Mouse (Mus musculus) right cerebral cortex, adult 18-20 months (tissue): ENCODE data around the gene Aspg.

Experiments
- DNase-seq: peaks from one replicate; pipeline ENCODE4 v3.0.0; 2022; ENCODE audit warnings: mixed read lengths

Aspg gene

DNA sequence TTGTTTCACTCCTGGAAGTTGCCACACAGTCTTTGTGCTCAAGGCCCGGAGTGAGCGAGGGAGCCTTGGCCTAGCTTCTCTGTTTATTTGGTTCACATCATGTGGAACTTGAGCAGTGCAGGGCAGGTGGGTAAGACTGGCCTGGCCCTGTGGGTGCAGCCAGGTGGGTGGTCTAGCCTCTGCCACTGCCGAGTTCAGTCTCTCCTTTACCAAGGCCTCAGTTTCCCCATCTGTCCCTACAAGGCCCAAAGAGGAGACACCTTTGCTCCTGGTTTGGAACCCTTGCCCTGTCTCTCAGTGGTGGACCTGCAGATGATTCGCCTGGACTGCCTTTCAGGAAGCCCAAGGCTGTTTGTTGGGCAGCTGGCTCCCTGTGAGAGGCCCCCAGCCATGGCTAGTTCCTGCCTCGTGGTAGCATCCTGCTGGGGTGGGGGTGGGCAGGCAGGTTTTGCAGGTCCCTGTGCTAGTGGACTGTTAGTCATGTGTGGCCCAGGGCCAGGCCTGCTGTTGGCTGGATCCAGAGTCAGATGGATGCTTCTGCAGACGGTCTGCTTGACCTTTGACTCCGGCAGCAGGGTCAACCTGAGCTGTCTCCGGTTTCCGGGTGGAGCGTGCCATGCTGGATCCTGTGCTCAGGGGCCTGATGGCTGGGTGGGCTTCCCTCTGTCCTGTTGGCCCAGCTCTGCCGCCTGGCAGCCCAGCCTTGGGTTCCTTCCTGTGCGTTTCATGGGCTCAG is 44.9 kb downstream of the Aspg start:
- DNase-seq, result no peak

DNA sequence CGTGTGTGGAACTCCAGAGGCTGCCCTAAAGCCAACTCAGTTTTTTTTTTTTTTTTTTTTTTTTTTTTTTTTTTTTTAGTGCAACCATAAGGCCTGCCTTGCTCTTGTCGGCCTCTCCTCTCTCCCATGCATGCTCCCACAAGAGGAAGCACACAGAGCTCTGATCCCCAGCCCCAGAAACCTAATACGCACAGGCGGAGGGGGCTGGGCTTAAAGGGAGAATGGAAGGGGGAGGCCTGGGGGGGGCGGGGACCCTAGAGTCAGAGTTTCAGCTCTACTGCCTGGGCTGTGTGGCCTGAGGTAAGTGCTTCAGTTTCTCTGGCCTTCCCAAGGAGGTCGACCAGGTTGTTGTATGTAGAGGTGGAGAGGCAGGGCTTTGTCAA is 45.5 kb downstream of the Aspg start:
- no peak for DNase-seq

DNA sequence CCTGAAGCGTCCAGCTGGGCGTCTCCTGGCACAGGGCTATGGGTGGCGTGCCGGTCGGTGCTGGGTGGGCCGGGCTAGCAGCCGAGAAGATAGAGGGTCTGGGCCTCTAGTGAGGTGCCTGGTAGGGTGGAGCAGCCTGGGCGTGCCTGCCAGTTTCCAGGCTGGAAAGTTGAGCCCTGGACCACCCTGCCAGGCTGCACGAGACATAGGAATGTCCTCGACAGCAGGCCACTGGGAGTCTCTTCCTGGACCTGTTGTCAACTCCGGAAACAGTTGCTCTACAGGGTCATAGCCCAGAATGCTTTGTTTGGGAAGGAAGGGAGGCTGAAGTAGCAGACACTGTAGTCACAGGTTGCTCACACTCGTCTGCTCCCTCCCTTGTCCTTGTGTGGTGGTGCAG is 47.1 kb downstream of the Aspg start:
- no peak for DNase-seq

DNA sequence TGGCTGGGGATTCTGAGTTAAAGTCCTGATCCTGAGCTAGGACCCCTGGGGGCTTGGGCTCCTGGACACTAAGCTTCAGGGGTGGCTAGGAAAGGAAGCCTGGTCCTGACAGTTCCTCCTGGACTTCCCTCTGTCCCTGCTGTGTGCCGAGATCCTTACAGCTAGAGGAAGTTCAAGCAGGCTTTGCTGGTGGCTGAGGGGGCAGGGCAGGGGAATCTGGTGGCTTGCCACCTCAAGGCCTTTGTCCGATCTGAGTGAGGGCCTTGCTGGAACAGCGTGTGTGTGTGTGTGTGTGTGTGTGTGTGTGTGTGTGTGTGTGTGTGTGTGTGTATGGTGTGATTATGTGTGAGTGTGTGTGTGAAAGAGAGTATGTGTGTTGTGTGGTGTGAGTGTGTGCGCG is 48.0 kb downstream of the Aspg start:
- no peak for DNase-seq

DNA sequence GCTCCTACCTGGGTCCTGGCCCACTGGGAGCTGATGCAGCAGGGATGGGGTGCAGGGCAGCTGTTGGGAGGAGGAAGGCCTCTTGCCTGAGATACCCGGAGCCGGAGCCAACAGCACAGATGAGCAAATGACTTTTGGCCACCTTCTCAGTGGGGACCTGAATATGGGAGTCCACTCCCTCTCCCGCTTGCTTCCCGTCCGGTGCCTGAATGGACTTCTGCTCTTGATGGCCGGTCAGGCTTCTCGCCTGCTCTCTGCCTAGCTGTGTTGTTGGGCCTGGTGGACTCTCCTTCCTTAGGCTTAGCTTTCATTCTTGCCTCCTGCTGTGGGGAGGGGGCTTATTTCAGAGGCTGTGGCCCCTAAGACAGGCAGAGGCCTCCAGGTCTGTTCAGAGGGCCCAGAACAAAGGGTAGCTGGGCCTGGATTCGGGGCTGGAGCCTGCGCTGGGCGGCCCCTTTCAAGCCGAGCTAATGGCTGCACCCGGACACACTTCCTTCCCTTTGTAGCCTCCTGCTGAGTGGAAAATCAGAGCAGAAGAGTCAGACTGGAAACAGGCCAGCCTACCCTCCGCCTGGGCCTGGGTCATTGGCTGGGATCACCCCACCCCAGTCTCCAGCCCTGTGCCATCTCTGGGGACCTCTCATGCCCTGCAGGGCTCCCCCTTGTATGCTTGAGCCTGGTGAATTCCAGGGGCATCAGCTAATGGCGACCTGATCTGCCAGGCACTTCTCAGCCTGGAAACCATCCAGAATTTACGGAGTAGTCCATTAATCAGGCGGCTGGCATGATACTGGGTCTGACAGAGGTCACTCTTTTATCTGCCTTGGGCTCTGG is 49.0 kb downstream of the Aspg start:
- no peak for DNase-seq

DNA sequence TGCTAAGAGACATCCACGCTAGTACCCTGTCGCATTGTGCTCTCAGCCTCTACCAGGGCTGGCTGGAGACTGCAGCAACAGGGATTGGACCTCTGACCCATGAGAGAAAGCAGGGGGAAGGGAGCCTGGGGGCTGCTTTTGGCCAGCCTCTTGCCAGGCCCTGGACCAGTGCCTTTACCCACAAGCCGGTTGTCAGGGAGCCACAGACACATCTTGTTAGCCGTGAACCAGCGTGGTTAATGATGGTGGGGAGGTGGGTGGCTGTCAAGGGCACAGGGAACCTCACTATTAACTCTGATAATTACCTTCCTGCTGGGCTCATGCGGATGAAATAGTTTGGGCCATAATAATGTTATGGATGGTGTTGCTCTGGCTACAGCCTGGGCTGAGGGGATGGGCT is 50.3 kb downstream of the Aspg start:
- no peak for DNase-seq

DNA sequence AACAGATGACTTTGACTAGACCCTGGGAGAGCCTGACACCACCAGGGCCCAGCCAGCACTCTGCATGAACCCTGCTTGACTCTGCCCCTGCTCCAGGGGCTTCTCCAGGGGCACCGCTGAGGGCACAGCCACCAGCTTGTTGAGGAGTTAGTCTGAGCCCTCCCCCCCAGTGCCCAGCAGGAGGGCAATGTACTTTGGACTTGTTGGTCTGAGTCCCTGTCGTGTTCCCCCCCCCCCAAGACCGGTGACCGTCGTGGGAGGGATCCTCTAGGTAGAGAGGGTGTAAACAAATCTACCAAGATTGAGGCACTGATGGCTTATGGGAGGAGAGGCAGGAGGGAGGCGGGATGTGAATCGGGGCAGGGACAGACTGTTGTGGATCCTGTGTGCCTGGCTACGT is 51.8 kb downstream of the Aspg start:
- no peak for DNase-seq

DNA sequence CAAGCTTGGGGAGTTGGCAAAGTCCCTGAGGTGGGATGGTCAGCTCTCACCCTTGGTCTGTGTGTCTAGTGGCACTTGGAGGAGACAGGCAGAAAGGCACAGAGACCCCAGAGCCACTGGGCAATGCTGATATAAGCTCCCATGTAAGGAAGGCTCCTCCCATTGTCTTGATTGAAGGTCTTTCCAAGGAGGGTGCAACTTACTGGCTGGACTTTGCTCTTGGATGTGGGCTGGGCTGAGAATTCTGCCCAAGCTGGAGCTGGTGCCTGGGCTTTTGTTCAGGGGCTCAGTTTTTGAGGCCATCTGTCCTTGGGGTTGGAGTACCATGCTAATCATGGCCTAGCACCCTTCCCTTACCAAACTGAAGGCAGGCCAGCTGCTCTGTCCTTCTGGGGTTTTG is 52.3 kb downstream of the Aspg start:
- no peak for DNase-seq

DNA sequence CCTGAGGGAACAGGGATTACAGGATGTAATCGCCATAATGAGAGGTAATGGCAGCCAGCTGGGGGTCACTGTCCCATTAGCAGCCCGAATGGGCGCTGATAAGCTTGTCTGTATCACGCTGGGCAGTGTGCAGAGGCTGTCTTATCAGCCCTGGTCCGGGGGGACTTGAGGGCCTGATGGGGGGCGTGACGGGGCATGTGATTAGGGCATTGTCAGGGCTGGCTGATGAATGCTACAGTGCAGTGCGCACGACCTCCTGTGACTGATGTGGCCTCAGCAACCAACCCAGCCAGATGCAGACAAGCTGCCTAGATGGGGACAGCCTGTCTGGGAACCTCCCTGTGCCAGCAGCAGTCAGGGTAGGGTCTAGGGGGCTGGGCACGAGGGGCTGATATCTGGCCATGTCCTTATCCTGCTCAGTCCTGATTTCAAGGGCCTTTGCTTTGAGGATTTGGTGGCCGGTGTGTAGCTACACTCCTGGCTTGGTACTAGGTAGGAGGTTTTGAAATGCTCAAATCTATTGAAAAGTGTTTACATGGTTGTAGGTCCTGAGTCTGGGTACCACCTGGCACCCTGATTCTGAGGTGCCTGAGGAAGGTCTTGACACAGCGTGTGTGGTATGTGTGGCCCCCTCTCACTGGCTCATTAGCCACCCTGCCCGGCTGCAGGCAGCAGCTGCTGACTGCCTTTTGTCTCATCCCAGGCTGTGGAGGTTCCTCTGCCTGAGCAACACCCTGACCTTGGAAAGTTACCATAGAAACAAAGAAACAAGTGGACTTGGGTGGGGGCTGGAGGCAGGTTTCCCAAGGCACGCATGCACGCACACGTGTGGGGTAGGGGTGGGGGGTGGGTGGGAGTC is 57.7 kb downstream of the Aspg start:
- no peak for DNase-seq

DNA sequence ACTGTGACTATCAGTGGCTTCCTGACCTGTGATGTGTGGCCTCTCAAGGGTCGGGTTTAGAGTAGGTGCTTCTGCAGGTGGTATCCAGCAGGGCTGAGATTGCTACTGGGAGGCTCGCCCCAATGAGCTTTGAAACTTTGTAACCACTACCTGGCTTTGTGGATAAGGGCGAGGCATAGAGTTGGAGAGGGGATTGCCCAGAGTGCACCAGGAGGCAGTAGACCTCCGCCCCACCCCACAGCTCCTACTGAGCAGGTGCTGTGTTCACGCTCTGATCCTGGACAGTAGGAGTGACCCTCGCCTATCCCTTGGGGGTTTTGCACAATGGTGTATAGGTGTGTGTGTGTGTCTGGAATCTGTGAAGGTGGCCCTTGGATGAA is 58.4 kb downstream of the Aspg start:
- DNase-seq, result no peak

DNA sequence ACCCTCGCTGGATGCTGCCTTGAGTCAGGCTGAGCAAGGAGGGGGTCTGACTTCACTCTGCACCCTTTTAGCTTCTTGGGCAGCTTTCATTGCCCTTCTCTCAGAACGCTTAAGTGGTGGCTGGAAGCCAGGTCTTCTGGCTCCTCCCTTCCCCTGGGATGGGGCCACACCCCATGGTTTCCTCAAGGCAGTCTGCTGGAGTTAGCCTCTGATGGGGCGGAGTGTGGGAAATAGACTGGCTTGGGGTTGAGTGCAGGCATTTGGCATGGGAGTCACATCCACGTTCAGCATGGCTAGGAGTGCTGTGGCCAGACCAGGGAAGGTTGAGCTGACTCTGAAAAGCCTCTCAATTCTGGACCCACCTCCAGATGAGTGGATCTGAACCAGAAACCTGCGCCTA is 62.8 kb downstream of the Aspg start:
- DNase-seq, result no peak

DNA sequence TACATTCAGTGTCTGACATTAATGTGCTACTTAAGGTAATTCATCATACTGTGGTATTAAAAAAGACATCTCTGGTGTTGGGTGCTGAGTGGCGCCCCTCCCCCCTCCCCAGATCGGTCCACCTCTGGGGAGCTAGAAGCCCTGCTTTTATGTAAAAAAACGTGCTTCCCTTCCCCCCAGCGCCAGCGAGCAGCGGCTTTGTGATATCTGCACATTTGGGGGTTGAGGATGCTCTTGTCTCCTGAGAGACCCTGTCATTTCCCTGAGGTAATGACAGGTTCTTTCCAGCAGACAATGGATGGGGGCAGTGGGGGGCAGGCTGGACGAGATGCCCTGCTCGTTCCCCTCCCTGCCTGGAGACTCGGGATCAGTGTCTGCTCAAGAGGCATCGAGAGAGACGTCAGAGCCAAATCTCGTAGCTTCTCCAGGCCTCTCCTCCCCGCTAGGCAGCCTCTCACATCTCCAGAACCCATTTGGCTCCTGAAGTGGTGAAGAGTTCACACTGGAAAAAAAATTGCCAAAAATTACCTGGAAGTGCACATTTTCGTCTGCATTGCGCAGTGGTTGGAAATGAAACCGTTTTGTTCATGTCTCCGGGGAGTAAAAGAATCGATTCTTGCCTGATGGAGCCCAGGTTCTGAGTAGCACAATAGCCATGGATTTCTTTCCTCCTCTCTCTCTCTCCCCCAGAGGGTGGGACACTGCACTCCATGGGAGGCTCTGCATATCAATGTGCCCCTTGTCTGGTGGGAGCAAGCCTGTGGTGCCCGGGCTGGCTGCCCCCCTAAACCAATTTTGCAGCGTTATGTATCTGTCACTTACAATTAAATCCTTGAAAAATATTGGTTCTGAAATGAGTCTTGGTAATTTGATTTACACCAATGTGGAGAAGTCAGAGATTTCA is 64.4 kb downstream of the Aspg start:
- DNase-seq, result no peak

DNA sequence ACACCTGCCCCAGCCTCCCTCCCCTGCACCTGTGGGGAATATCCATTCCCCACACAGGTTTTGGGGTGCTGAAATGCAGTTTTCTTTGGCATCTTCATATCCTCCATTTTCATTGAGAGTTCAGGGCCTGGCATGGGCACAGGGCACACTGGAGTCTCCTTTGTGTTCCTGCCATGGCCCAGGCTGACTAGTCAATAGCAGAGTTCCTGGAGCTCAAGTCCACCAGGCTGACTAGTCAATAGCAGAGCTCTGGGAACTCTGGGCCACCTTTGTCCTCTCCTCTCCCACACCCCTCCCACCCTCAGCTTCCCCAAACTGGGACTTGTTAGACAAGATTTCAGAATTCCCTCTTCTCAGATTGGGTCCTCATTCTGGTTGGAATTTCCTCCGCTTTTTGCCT is 65.2 kb downstream of the Aspg start:
- no peak for DNase-seq

DNA sequence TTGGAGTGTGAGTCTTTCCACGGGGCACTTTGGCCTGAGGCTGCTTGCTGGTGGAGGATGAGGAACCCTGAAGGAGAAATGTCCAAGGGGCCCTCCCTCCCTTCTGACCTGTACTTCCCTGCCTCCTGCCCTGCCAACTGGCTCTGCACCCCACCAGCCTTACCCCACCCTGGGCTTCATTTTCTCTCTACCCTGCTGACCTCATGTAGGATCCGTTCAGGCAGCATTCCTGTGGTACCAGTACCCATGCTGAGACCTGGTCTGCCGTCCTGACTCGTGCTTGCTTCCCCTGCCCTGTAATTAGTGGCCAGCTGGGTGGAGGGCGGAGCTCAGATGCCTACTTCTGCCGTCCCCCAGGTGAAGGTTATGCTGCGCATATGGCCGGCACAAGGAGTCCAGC is 65.7 kb downstream of the Aspg start:
- DNase-seq, result no peak
